Mouse (Mus musculus) embryonic facial prominence, embryonic 11.5 days (tissue): ENCODE data around the gene Rbfox3. TPM values are rescaled to one million over a fixed set of nuclear protein-coding genes. Genes with fewer than 3 reads are reported as not detected.

Source experiments
- ATAC-seq: fragments of 200-750 bp; cut with Nextera tagmentation; replicated peaks from 2 replicates; pipeline ENCODE4 v1.8.0; 2017; ENCODE audit warnings: low read depth; ENCODE audit not compliant: insufficient number of reproducible peaks, low FRiP score, low TSS enrichment
- DNase-seq: peaks from one replicate; pipeline ENCODE4 v3.0.0-alpha.2; 2015; ENCODE audit warnings: low spot score
- H3K27ac ChIP-seq: fragments of 300-500 bp; sonication (generic); replicated peaks from 2 replicates; pipeline ENCODE4 v1.5.1; 2014; ENCODE audit warnings: mild to moderate bottlenecking, low read depth, low read length, control low read depth
- H3K27me3 ChIP-seq: fragments of 300-500 bp; sonication (generic); 2 replicates; pipeline ENCODE4 v1.6.1; 2014; ENCODE audit warnings: mild to moderate bottlenecking, low read length, moderate library complexity, mixed read lengths; ENCODE audit not compliant: control insufficient read depth, insufficient read depth
- H3K36me3 ChIP-seq: fragments of 300-500 bp; sonication (generic); replicated peaks from 2 replicates; pipeline ENCODE4 v1.6.1; 2014; ENCODE audit warnings: low read depth, mild to moderate bottlenecking, low read length, moderate library complexity, mixed read lengths; ENCODE audit not compliant: control insufficient read depth, insufficient read depth
- H3K4me1 ChIP-seq: fragments of 300-500 bp; sonication (generic); 2 replicates; pipeline ENCODE4 v1.6.1; 2014; ENCODE audit warnings: low read length, mixed read lengths; ENCODE audit not compliant: control insufficient read depth, insufficient read depth
- H3K4me2 ChIP-seq: fragments of 300-500 bp; sonication (generic); 2 replicates; pipeline ENCODE4 v1.6.1; 2014; ENCODE audit warnings: low read depth, mild to moderate bottlenecking, control low read depth, low read length, moderate library complexity
- H3K4me3 ChIP-seq: fragments of 300-500 bp; sonication (generic); 2 replicates; pipeline ENCODE4 v1.5.1; 2014; ENCODE audit warnings: low read depth, low read length, control low read depth
- H3K9ac ChIP-seq: fragments of 300-500 bp; sonication (generic); replicated peaks from 2 replicates; pipeline ENCODE4 v1.6.1; 2014; ENCODE audit warnings: mild to moderate bottlenecking, control low read depth, low read length
- H3K9me3 ChIP-seq: fragments of 300-500 bp; sonication (generic); replicated peaks from 2 replicates; pipeline ENCODE4 v1.6.1; 2016; ENCODE audit warnings: mild to moderate bottlenecking, low read length, inconsistent platforms, mixed read lengths; ENCODE audit not compliant: control insufficient read depth
- WGBS: fragments of 180-500 bp; shearing (Covaris S2); extraction: QIAGEN DNeasy Blood & Tissue Kit; methylation state at CpG from one replicate; pipeline ENCODE4 v1.1.7; 2014; 5-methylcytosine and 5-hydroxymethylcytosine counted together
- polyA plus RNA-seq: library from polyadenylated mRNA; unstranded; fragments of >200 nt; fragmentation: Nextera tagmentation; extraction: Ambion mirVana; gene quantifications from 2 replicates; pipeline ENCODE4 v1.2.1, GENCODE M21; 2014

Gene Rbfox3
- polyA plus RNA-seq, 1 experiment from 2014 or later: 2.5 TPM

DNA sequence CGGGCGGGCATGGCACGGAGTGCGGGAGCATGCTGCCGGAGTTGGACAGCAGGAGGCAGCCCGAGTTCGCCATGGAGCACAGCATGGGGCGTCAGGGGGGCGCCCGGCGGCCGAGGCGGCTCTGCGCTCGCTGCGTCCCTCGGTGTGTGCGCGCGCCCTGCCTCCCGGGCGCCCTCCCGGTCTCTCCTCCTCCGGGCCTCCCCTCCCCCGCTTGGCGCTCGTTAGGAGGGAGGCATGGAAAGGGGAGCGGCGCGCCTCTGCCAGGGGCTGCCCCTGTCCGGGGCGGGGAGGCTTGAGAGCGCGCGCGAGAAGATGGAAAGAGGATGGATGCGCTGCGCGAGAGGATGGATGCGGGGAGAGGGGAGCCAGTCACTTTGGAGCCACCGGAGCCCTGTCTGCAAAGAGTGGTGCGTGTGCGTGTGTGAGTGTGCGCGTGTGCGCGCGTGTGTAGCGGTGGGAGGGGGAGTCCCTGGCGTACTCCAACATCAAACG, 341.8 kb downstream of the Rbfox3 start:
- Histone ChIP-seq H3K4me3 (peak overlapping the region; percentile 21; the same call in 1 of the 2 replicates), H3K4me2 (peak overlapping the region; percentile 40), H3K27me3 (peaks cover 56% of the 10 kb centered on the region), H3K9ac (no peak overlapping the region), H3K4me1 (0 out of 2 replicates have a peak, but pooled peaks cover 6% of the 10 kb centered on the region), H3K36me3 (no peaks in the 10 kb centered on the region), H3K27ac (no peak overlapping the region), H3K9me3 (no peaks in the 10 kb centered on the region)
- WGBS: under 1% methylated on average over 37 of the region's 51 CpGs
- ATAC-seq: no peak
- no peak for DNase-seq

DNA sequence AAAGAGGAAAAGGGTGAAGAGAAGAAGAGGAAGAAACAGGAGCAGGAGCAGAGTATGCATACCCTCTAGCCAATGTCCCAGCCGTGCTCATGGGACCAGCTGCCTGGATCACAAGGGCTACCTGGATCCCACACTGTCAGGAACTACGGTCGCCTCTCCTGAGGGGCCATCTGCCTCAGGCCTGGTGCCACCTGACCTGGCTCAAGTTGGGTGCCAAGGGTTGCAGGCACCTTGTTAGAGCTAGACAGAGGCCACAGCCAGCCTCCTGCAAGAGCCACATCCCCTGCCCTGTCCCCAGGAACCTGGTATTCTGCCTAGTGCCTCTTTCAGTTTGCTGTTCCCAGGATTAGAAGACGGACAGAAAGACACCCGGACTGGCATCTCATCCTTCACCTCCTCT, 347.5 kb downstream of the Rbfox3 start:
- no peak for DNase-seq
- Histone ChIP-seq H3K4me1 (no peaks in the 10 kb centered on the region), H3K27me3 (peaks cover 19% of the 10 kb centered on the region), H3K36me3 (no peaks in the 10 kb centered on the region), H3K27ac (no peak overlapping the region), H3K4me2 (no peak overlapping the region), H3K9me3 (no peaks in the 10 kb centered on the region), H3K4me3 (no peak overlapping the region), H3K9ac (no peak overlapping the region)
- WGBS: 75% methylated on average over 5 of the region's 5 CpGs
- ATAC-seq: no peak

DNA sequence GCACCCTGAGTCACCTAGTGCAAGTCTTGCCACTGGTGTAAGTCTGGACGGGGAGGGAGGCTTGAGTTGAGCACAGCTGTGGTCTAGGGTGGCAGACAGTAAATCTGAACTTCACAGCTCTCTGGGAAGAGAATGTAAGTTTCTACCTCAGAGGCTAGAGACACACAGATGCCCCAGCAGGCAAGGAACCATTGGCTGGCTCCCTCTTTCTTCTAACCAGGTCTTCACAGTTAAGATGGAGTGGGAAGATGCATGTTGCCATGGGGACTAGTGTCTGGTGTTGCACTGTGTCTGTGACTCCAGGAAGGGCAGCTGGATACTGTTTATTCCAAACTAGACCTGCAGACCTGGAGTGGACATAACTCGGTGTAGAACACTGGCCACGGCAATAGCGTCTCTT, 348.6 kb downstream of the Rbfox3 start:
- no peaks in the 10 kb centered on the region for H3K36me3 ChIP-seq
- no peaks in the 10 kb centered on the region for H3K4me1 ChIP-seq
- H3K4me3 ChIP-seq: no peak overlapping the region
- no peaks in the 10 kb centered on the region for H3K9me3 ChIP-seq
- no peak overlapping the region for H3K9ac ChIP-seq
- H3K27me3 ChIP-seq: peaks cover 9% of the 10 kb centered on the region
- ATAC-seq (no peak), DNase-seq (no peak)
- no peak overlapping the region for H3K4me2 ChIP-seq
- 81% methylated on average over 4 of the region's 4 CpGs for WGBS
- H3K27ac ChIP-seq: no peak overlapping the region

DNA sequence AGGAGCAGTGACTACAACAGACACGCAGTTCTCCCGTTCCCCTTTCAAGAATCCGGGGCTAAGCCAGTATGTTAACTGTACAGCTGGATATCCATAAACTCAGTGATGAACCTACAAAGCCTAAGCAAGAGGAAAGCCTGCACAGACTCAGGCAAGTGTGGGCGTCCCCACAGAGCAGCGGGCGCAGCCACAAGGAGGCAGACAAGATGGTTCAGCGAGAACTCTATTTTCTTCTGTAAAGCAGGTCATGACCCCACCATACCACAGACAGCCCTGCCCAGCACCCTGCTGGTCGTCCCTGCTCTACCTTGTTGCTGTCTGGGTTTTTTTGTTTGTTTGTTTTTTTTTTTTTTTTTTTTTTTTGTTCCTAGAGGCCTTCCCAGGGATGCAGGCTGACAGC, 353.2 kb downstream of the Rbfox3 start:
- Histone ChIP-seq H3K4me1 (no peaks in the 10 kb centered on the region), H3K4me2 (no peak overlapping the region), H3K27me3 (no peaks in the 10 kb centered on the region), H3K36me3 (no peaks in the 10 kb centered on the region), H3K9ac (no peak overlapping the region), H3K27ac (no peak overlapping the region), H3K4me3 (no peak overlapping the region), H3K9me3 (no peaks in the 10 kb centered on the region)
- 66% methylated on average over 8 of the region's 8 CpGs for WGBS
- no peak for ATAC-seq
- DNase-seq: no peak

DNA sequence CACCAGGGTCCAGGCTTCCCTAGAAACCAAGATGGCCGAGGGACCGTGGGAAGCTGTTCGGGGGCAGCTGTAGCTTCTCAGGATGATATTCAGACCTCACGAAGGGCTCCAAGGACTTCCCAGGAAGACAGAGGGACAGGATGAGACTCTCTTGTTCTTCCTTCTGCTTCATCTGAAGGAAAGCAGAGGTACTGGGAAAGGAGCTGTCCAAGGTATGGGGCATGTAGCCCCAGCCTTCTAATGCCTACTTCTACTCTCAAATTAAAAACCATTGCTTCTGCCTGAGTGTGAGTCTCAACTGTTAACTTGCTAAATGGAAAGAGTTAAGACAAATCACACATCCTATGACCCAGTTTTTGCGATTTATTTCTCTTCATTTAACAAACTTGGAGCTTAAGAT, 355.8 kb downstream of the Rbfox3 start:
- Histone ChIP-seq H3K4me2 (no peak overlapping the region), H3K9me3 (no peaks in the 10 kb centered on the region), H3K27me3 (no peaks in the 10 kb centered on the region), H3K4me1 (no peaks in the 10 kb centered on the region), H3K4me3 (no peak overlapping the region), H3K36me3 (no peaks in the 10 kb centered on the region), H3K27ac (no peak overlapping the region), H3K9ac (no peak overlapping the region)
- 57% methylated on average over 5 of the region's 5 CpGs for WGBS
- DNase-seq (peak; percentile 54), ATAC-seq (no peak)

DNA sequence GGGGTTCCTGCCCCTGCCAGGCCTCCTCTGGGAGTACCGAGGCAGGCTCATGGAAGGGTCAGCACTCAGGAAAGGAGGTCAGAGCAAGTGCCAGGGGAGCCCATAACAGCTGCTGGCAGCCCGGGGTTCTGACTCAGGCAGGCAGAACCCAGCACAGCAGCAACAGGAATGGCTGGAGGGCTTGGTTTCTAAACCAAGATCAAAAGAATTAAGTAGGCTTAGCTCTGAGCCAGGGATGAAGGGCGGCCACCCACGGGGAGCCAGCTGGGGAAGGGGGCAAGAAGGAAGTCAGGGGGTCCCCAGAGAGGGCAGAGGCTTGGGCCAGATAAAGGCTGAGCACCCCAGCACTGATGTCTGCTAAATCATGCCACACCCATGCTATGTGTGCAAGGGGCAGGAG, 356.9 kb downstream of the Rbfox3 start:
- Histone ChIP-seq H3K9ac (no peak overlapping the region), H3K4me3 (no peak overlapping the region), H3K36me3 (no peaks in the 10 kb centered on the region), H3K4me2 (no peak overlapping the region), H3K4me1 (no peaks in the 10 kb centered on the region), H3K27me3 (no peaks in the 10 kb centered on the region), H3K9me3 (no peaks in the 10 kb centered on the region), H3K27ac (no peak overlapping the region)
- 1% methylated on average over 4 of the region's 4 CpGs for WGBS
- ATAC-seq: no peak
- DNase-seq: no peak

DNA sequence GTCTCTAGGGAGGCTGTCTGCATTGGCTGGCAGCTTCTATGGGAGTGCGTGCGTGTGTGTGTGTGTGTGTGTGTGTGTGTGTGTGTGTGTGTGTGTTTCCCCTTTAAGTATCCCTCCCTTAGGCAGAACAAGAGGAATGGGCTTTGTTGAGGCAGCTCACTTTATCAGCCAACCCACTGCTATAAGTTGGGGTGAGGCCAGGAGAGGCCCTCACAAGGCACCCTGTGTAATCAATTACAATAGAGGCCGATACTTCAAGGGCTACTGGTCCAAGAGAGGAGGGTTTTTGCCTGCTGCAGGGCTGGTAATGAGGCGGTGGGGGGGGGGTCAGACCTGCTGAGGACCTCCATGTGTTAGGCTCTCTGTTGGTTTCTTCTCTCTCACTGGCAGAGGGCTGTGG, 357.5 kb downstream of the Rbfox3 start:
- no peak for ATAC-seq
- Histone ChIP-seq H3K27ac (no peak overlapping the region), H3K9ac (no peak overlapping the region), H3K4me2 (no peak overlapping the region), H3K36me3 (no peaks in the 10 kb centered on the region), H3K4me1 (no peaks in the 10 kb centered on the region), H3K27me3 (no peaks in the 10 kb centered on the region), H3K4me3 (no peak overlapping the region), H3K9me3 (no peaks in the 10 kb centered on the region)
- DNase-seq: no peak
- 29% methylated on average over 4 of the region's 4 CpGs for WGBS

DNA sequence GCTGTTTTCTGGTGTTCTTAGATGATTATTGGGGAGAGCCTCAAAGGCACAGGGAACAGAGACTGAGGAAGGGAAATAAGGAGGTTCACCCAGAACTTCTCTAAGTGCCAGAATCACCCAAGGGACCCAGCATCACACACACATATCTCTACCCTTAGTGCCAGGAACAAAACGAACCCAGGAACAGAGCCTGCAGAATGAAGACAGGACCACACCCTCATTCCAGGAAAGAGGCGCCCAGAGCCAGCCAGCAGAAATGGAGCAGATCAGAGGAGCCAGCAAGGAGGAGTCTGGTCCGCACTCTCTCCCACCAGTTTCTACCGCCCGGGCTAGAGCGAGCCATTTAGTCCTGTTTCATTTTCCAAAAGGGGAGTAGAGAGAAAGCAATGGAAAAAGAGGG, 358.4 kb downstream of the Rbfox3 start:
- DNase-seq (no peak), ATAC-seq (no peak)
- Histone ChIP-seq H3K27me3 (no peaks in the 10 kb centered on the region), H3K27ac (no peak overlapping the region), H3K4me1 (no peaks in the 10 kb centered on the region), H3K36me3 (no peaks in the 10 kb centered on the region), H3K4me3 (no peak overlapping the region), H3K9ac (no peak overlapping the region), H3K4me2 (no peak overlapping the region), H3K9me3 (no peaks in the 10 kb centered on the region)
- 36% methylated on average over 6 of the region's 6 CpGs for WGBS
